Mouse (Mus musculus) layer of hippocampus, postnatal 10 days (tissue): ENCODE measurements at regions not wholly inside any gene's neighbourhood (a gene's known extent, or its start where the extent isn't known, plus 50 kb on each side); places are given as distances from the start of the nearest gene placed in this dataset.
A peak's percentile ranks its signal among the peaks of the same experiment; 100 is the strongest.

ENCODE experiments used
- DNase-seq, 2 experiments: peaks; one replicate each; pipeline ENCODE4 v3.0.0; 2021; ENCODE audit warnings: low spot score in 2 of 2

- no peak for DNase-seq
Observed at GRCm38 (mm10) chr17:80827896-80828295, 99.6 kb upstream of the Map4k3 start.

- DNase-seq: no peak
Observed at GRCm38 (mm10) chr17:80827361-80827760, 99.1 kb upstream of the Map4k3 start.

DNA sequence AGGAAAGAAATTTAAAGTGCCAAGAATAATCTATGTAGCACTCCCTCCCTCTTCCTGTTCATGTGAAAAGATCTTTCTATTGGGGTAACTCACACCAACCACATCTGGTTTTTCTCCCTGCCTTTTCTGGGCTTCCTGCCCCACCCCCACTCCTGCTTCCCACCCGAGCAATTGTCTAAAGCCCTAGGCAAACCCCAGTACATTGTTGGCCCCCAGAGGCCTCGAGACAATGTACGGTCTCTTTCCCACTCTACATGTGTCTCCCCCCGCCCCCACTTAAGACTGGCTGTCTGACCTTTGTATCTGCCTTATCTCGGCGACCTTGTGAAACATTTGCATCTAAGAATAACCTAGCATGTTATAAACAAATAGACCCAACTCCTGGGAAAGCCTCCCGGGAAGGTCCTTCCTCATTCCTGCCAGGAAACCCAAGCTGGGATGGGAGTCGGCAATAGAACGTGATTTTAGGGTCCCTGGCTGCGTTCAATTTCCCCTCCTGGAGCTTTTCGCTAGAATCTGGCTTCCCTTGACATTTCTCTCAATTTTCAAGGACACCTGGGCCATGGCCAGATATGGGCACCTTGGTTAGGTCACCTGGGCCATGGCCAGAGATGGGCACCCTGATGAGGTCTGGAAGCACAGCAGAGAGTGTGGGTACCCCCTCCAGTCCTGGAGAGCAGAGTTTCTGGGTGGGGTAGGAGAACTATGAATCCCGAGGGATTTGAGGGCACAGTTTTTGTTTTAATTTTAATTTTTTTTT, 97.9 kb upstream of the Map4k3 start:
- no peak for DNase-seq

DNA sequence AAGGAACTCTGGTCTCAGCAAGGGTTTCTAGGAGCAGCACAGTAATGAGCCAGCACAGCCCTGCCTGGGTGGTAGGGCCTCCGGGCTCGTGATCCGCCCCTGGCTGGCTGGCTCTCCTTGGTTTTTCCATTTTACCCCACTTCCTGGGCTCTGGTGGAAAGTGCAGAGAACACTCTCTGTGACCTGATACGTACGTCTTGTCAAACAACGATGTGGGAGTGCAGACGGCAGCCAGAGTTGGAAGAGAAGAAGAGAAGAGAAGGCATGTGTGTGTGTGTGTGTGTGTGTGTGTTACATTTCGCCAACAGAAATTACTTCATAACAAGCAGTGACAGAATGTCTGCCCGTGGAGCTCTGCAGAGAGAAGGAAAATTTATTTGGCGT, 97.2 kb upstream of the Map4k3 start:
- peak in 1 of 2 experiments; percentile 22 for DNase-seq

DNA sequence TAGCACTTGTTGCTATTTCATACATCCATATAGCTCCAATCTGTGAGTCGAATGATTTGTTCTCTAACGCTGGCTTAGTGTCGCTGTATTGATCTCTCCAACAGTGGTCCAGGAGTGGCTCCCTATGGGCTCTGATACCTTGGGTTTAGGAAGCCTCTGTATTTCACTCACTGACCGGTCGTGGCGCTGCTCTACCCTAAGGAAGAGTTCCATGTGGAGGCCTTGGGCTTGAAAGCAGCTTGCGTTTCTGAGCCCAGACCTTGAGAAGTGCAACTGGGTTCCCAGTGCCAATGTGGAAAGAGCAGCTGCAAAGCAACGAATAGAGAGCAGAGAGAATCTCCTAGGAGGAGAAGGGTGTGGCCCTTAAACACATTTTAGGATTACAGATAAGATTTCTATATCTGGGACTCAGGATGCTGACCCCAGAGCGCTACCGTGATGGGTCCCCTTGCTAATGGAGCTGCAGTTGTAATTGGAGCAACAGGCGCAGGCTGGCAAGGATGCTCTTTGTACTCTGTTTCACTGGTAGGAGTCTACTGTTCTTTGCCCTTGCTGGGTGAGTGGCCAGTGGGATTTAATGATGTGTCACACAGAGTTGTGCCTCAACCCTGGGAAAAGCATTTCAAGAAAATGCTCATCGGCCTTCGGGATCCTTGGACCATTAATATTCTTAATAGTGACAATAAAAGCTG, 96.7 kb upstream of the Map4k3 start:
- no peak for DNase-seq

GRCm38 (mm10) chr17:80824261-80824660, 96.0 kb upstream of the Map4k3 start:
- DNase-seq: no peak

- DNase-seq: no peak
Observed at GRCm38 (mm10) chr17:80820888-80821287, 92.6 kb upstream of the Map4k3 start.

GRCm38 (mm10) chr17:80818477-80819028, 90.3 kb upstream of the Map4k3 start:
- no peak for DNase-seq

DNA sequence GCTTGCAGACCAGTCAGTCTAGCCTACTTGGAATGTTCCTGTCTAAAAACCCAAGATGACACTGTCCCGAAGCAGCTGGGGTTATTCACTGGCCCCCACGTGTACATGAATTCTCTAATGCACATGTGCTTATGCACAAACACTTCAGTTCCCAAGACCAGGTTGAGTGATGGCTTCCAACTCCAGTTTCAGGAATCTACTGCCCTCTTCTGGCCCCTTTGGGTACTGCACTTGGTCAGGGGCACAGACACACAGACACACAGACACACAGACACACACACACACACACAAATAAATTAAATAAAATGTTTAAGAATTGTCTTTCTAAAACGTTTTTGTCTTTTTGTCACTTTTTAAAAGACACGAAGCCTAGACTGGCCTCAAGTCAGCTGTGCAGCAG, 87.5 kb upstream of the Map4k3 start:
- no peak for DNase-seq

DNA sequence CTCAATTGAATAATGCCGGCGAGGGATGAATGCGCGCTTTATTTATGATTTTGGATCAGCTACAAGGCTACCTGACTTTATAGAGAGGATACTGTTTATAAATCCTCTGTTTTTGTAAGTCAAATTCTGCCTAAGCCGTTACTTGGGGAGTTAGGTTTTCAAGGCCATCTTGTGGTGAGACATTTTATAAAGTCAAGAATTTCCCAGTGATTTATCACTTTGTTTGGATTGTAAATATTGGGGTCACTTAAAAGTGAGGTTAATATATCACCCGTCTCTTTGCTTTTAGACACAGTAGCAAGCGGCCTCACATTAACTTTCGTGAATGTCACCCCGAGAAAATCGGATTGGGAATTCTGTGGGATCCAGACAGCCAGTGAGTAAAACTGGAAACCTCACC, 84.9 kb upstream of the Map4k3 start:
- DNase-seq: no peak

DNA sequence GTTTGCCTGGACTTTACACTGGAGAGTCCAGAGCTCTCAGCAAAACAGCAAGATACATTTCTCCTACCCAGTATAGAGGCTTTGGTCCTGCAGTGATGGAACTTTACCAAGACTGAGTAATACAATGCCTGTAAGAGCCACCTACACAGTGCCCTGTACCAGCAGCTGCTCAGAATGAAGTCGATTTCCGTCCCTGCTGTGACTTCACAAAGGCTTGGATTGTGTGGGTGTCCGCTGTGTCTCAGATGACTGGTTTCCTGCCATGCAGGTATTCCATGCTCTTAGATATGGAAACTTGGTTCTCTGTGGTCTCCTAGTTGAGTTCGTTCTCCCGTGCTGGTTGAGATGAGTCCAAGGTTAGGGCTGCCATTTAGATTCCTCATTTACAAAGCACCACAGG, 81.0 kb upstream of the Map4k3 start:
- no peak for DNase-seq

DNA sequence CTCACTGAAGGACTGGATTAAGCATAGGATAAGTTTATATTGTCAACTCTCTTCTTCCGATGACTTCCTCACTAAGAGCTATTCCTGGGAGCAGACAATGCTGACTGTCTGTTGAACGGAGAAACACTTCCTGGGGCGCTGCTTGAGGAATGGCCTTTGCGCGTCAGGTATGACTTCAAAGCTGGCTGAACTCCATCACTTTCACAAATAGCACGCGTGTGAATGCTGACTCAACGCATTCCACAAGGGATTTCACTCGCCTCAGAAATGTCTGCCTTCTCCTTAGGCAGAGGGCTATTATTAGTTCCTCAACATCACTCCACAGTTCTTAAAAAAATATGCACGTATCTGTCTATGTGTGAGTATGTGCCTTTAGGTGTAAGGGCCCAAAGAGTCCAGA, 79.8 kb upstream of the Map4k3 start:
- no peak for DNase-seq

GRCm38 (mm10) chr17:80803361-80803915, 75.2 kb upstream of the Map4k3 start:
- no peak for DNase-seq

- DNase-seq: no peak
Observed at GRCm38 (mm10) chr17:80802622-80803021, 74.3 kb upstream of the Map4k3 start.

DNA sequence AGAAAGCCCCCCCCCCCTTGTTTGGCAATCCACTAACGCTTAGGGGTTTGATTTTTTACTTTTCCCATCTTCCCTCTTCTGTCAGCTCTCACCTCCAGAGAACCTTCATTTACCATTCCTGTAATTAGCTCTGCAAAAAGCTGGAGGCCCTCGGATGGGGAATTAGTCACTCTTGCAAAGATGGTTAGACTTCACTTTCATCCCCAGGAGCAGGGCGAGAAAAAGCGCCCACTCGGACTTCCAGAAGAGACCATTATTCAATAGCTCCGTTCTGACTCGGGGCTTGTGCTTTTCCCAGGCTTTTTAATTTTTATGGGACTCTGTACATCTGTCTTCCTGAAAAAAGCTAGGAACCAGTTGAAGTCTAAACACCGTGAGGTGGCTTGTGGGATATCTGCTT, 73.7 kb upstream of the Map4k3 start:
- no peak for DNase-seq

DNA sequence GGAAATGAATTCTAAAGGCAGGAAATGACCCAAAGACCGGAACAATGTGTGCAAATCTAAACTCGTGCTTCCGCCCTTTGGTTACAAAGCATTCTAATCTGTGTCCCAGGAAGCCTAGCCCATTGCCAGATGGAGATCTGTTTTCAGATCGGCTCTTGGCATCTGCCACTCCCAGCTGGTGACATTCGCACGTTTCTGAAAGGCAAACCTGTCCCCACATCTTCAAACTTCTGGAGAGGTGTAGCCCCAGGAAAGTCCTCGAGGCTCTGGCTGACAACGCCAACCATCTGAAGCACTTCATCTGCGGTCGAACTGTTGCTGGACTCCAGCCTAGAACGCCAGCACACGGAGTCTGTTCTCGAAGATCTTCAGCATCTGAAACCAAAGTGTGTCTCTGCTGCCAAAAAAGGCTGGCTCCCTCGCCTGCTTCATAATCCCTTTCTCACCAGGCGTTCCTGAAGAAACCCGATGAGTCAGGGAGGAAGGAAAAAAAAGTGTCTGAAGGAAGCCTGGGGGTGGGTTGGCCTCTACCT, 73.2 kb upstream of the Map4k3 start:
- peak; percentile 66 to 70 for DNase-seq

- DNase-seq: peak in 1 of 2 experiments; percentile 24
Observed at GRCm38 (mm10) chr17:80800877-80801276, 72.6 kb upstream of the Map4k3 start.

DNA sequence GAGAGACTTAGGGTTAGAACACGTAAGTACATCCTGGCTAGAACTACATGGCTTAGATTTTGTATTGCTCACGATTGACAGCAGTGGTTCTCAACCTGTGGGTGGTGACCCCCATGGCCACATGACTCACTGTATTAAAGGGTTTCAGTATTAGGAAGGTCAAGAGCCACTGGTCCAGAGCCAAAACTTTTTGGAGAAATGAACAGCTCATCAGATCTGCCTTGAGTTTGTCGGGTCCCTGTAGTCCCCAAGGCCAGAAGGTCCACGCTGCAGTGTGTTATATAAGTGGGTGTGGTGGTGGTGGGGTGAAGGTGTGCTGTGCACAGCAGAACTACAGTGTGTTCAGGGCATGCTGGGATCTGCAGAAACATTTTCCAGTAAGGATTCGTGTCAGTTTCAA, 72.2 kb upstream of the Map4k3 start:
- no peak for DNase-seq

DNA sequence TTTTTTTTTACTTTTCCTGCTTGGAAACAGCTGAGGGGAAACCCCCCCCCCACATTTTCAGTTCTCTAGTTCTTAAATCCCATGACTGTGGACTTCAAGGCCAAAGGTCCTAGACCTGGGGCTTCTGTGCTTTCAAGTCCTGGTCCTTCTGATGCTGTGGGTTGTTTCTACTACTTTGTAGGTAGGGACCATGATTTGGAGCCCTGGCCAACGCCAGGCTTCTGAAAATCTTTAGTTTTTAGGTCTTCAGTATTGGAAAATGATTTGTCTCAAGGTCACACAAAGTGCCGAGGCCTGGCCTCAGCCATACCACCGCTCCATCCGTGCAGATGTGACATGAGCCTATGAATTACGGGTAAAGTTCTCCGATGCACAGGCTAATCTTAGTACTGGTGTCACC, 70.8 kb upstream of the Map4k3 start:
- no peak for DNase-seq

- DNase-seq: no peak
Observed at GRCm38 (mm10) chr17:80798281-80798980, 70.1 kb upstream of the Map4k3 start.

DNA sequence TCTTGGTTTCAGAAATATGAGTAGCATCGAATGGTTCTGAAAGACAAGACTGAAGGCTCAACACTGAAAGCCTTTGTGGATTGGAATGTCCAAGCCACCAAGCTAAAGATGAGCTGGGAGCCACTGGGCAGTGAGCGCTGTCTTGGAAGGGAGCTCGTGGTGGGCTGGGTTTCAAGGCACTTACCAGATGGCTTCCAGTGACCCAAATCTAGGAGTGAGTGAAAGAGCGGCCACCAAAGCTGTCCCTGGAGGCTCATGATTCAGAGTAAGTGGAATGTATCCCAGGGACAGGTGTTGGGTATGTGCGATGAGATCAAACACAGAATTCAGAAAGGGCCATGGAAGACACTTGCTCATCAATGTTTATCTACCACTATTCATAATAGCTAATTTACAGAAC, 68.5 kb upstream of the Map4k3 start:
- no peak for DNase-seq
